Mouse (Mus musculus): ENCODE data around the gene Hs3st6.

Gene Hs3st6

GRCm38 (mm10) chr17:24766266-24766875 is 13.6 kb downstream of the Hs3st6 start:
- no peak for DNase-seq (ENCODE audit: low spot score in 2 of 2)

GRCm38 (mm10) chr17:24769146-24769545 is 16.4 kb downstream of the Hs3st6 start:
- DNase-seq (ENCODE audit: low spot score in 2 of 2): no peak

GRCm38 (mm10) chr17:24773241-24773640 is 20.5 kb downstream of the Hs3st6 start:
- DNase-seq (ENCODE audit: low spot score in 2 of 2): no peak

GRCm38 (mm10) chr17:24775173-24775572 is 22.4 kb downstream of the Hs3st6 start:
- DNase-seq (ENCODE audit: low spot score in 2 of 2): no peak

GRCm38 (mm10) chr17:24777073-24777472 is 24.3 kb downstream of the Hs3st6 start:
- DNase-seq (ENCODE audit: low spot score in 2 of 2): no peak

GRCm38 (mm10) chr17:24780821-24781220 is 28.0 kb downstream of the Hs3st6 start:
- DNase-seq (ENCODE audit: low spot score in 2 of 2): no peak

GRCm38 (mm10) chr17:24792190-24792589 is 39.4 kb downstream of the Hs3st6 start:
- DNase-seq (ENCODE audit: low spot score in 2 of 2): no peak

GRCm38 (mm10) chr17:24794791-24795190 is 42.0 kb downstream of the Hs3st6 start:
- DNase-seq (ENCODE audit: low spot score in 2 of 2): no peak

- no peak for DNase-seq (ENCODE audit: low spot score in 2 of 2)
Measured at GRCm38 (mm10) chr17:24796969-24797368, 44.2 kb downstream of the Hs3st6 start.

- DNase-seq (ENCODE audit: low spot score in 2 of 2): no peak
Measured at GRCm38 (mm10) chr17:24798229-24798628, 45.4 kb downstream of the Hs3st6 start.

GRCm38 (mm10) chr17:24799476-24799875 is 46.7 kb downstream of the Hs3st6 start:
- DNase-seq (ENCODE audit: low spot score in 2 of 2): no peak

- DNase-seq (ENCODE audit: low spot score in 2 of 2): no peak
Measured at GRCm38 (mm10) chr17:24800524-24800923, 47.7 kb downstream of the Hs3st6 start.

- peak; percentile 37 to 45 for DNase-seq (ENCODE audit: low spot score in 2 of 2)
Measured at GRCm38 (mm10) chr17:24803952-24804951, 51.5 kb downstream of the Hs3st6 start, which contains the start of gene Meiob. Meiob (plus strand) TSS chr17:24804289.
